Mouse (Mus musculus): ENCODE data around the gene Men1. TPM values are rescaled to one million over a fixed set of nuclear protein-coding genes. Genes with fewer than 3 reads are reported as not detected.

Men1 gene
- total and polyA plus RNA-seq, 3 experiments, result 13.9 to 19.4 (median 14.0) TPM

- no peaks in the 10 kb centered on the region for H3K27me3 ChIP-seq (ENCODE audit: control insufficient read depth, insufficient read depth, low read length)
- H3K9ac ChIP-seq (ENCODE audit: low read depth, low read length), result no peak overlapping the region; the same call in 1 of the 2 replicates
- H3K36me3 ChIP-seq (ENCODE audit: control insufficient read depth, insufficient read depth, low read length), result peaks cover 49% of the 10 kb centered on the region
- peak overlapping the region; percentile 89 for H3K4me3 ChIP-seq
- H3K27ac ChIP-seq, result peak overlapping the region; percentile 98
- H3K79me2 ChIP-seq (replicated peaks; ENCODE audit: control insufficient read depth, insufficient read depth, low read length), result peaks cover 5% of the 10 kb centered on the region; the same call in 1 of the 2 replicates
- 0% methylated on average over 2 of the region's 2 CpGs for WGBS
- H3K4me1 ChIP-seq (ENCODE audit: control insufficient read depth, insufficient read depth, low read length), result peaks cover 4% of the 10 kb centered on the region; the same call in 1 of the 2 replicates
- TF ChIP-seq POLR2A (IDR thresholded peaks at IDR 0.05; ENCODE audit: insufficient read depth, low read depth, low read length) (no peak), EP300 (IDR thresholded peaks at IDR 0.05; ENCODE audit: insufficient read depth, low read depth, low read length) (no peak), CTCF (IDR thresholded peaks at IDR 0.05) (no peak)
- DNase-seq, result no peak
- intact Hi-C loops (cut with DNase I), result no loop called here
These were observed 30.1 kb downstream of the Men1 start for GRCm38 (mm10) chr19:6364842-6365241.

- Histone ChIP-seq H3K4me3 (no peak overlapping the region), H3K27me3 (ENCODE audit: control insufficient read depth, insufficient read depth, low read length) (no peaks in the 10 kb centered on the region)
These were observed 35.4 kb downstream of the Men1 start for GRCm38 (mm10) chr19:6370175-6370574.

GRCm38 (mm10) chr19:6372433-6372832 lies 37.7 kb downstream of the Men1 start:
- Histone ChIP-seq H3K9ac (ENCODE audit: low read depth, low read length) (no peak overlapping the region), H3K79me2 (replicated peaks; ENCODE audit: control insufficient read depth, insufficient read depth, low read length) (peaks cover 5% of the 10 kb centered on the region; the same call in 1 of the 2 replicates), H3K4me1 (ENCODE audit: control insufficient read depth, insufficient read depth, low read length) (peaks cover 3% of the 10 kb centered on the region; the same call in 1 of the 2 replicates), H3K4me3 (no peak overlapping the region), H3K27ac (no peak overlapping the region), H3K36me3 (ENCODE audit: control insufficient read depth, insufficient read depth, low read length) (peaks cover 45% of the 10 kb centered on the region), H3K27me3 (ENCODE audit: control insufficient read depth, insufficient read depth, low read length) (no peaks in the 10 kb centered on the region)
- 86% methylated on average over 3 of the region's 3 CpGs for WGBS
- TF ChIP-seq POLR2A (IDR thresholded peaks at IDR 0.05; ENCODE audit: insufficient read depth, low read depth, low read length), result no peak
- TF ChIP-seq EP300 (IDR thresholded peaks at IDR 0.05; ENCODE audit: insufficient read depth, low read depth, low read length), result no peak
- no peak for TF ChIP-seq CTCF (IDR thresholded peaks at IDR 0.05)
- intact Hi-C loops (cut with DNase I), result loop anchor here (2.0 kb wide), 3 partner anchors 16 to 78 kb away; partner anchors contain the start of gene Rasgrp2
- DNase-seq, result no peak

More at GRCm38 (mm10) chr19:6370175-6370574, 35.4 kb downstream of the Men1 start:
- no peak for DNase-seq
- intact Hi-C loops (cut with DNase I), result no loop called here
- TF ChIP-seq POLR2A (IDR thresholded peaks at IDR 0.05; ENCODE audit: insufficient read depth, low read depth, low read length), result no peak
- no peak for TF ChIP-seq CTCF (IDR thresholded peaks at IDR 0.05)
- peaks cover 10% of the 10 kb centered on the region for H3K79me2 ChIP-seq (replicated peaks; ENCODE audit: control insufficient read depth, insufficient read depth, low read length)
- WGBS, result 74% methylated on average over 2 of the region's 2 CpGs
- peaks cover 7% of the 10 kb centered on the region; the same call in 1 of the 2 replicates for H3K4me1 ChIP-seq (ENCODE audit: control insufficient read depth, insufficient read depth, low read length)
- no peak overlapping the region for H3K27ac ChIP-seq
- peaks cover 59% of the 10 kb centered on the region for H3K36me3 ChIP-seq (ENCODE audit: control insufficient read depth, insufficient read depth, low read length)
- no peak overlapping the region for H3K9ac ChIP-seq (ENCODE audit: low read depth, low read length)

- WGBS, result 40% methylated on average over 12 of the region's 12 CpGs
- Histone ChIP-seq H3K27me3 (ENCODE audit: control insufficient read depth, insufficient read depth, low read length) (no peaks in the 10 kb centered on the region), H3K9ac (ENCODE audit: low read depth, low read length) (no peak overlapping the region), H3K27ac (no peak overlapping the region; the same call in 1 of the 2 replicates), H3K79me2 (replicated peaks; ENCODE audit: control insufficient read depth, insufficient read depth, low read length) (peaks cover 4% of the 10 kb centered on the region; the same call in 1 of the 2 replicates), H3K36me3 (ENCODE audit: control insufficient read depth, insufficient read depth, low read length) (peaks cover 36% of the 10 kb centered on the region), H3K4me3 (no peak overlapping the region), H3K4me1 (ENCODE audit: control insufficient read depth, insufficient read depth, low read length) (peaks cover 5% of the 10 kb centered on the region; the same call in 1 of the 2 replicates)
- peak; percentile 72 for TF ChIP-seq EP300 (IDR thresholded peaks at IDR 0.05; ENCODE audit: insufficient read depth, low read depth, low read length)
- TF ChIP-seq CTCF (IDR thresholded peaks at IDR 0.05), result peak; percentile 95
- no peak for TF ChIP-seq POLR2A (IDR thresholded peaks at IDR 0.05; ENCODE audit: insufficient read depth, low read depth, low read length)
- DNase-seq, result peak; percentile 80 to 88
- intact Hi-C loops (cut with DNase I), result loop anchor here (2.0 kb wide), 3 partner anchors 15 to 77 kb away; partner anchors contain the start of gene Rasgrp2
These were observed 39.0 kb downstream of the Men1 start for GRCm38 (mm10) chr19:6373539-6374400.

GRCm38 (mm10) chr19:6374571-6374970 lies 39.8 kb downstream of the Men1 start:
- intact Hi-C loops (cut with DNase I), result no loop called here
- no peak for DNase-seq
- H3K36me3 ChIP-seq (ENCODE audit: control insufficient read depth, insufficient read depth, low read length), result peaks cover 29% of the 10 kb centered on the region
- peaks cover 4% of the 10 kb centered on the region; the same call in 1 of the 2 replicates for H3K79me2 ChIP-seq (replicated peaks; ENCODE audit: control insufficient read depth, insufficient read depth, low read length)
- H3K27me3 ChIP-seq (ENCODE audit: control insufficient read depth, insufficient read depth, low read length), result no peaks in the 10 kb centered on the region
- 99% methylated on average over 10 of the region's 10 CpGs for WGBS
- TF ChIP-seq CTCF (IDR thresholded peaks at IDR 0.05) (no peak), EP300 (IDR thresholded peaks at IDR 0.05; ENCODE audit: insufficient read depth, low read depth, low read length) (no peak), POLR2A (IDR thresholded peaks at IDR 0.05; ENCODE audit: insufficient read depth, low read depth, low read length) (no peak)
- H3K4me3 ChIP-seq, result no peak overlapping the region
- no peak overlapping the region for H3K9ac ChIP-seq (ENCODE audit: low read depth, low read length)
- peaks cover 5% of the 10 kb centered on the region; the same call in 1 of the 2 replicates for H3K4me1 ChIP-seq (ENCODE audit: control insufficient read depth, insufficient read depth, low read length)
- H3K27ac ChIP-seq, result no peak overlapping the region

Data from heart, adult 2 months (tissue).